Mouse (Mus musculus) gastrocnemius, adult 8-10 months (tissue): ENCODE data around the gene Ebp. TPM values are rescaled to one million over a fixed set of nuclear protein-coding genes. Genes with fewer than 3 reads are reported as not detected.

Source experiments
- total RNA-seq, 4 experiments: library from RNA; stranded (reverse); gene quantifications; 2 replicates each; pipeline ENCODE4 v1.2.4; 2022

Gene Ebp
- total RNA-seq, 4 experiments from 2014 or later = 5.4 to 8.3 (median 7.0) TPM

Other genes with a start within 250 kb of the Ebp start
- gene Hdac6, start 245.6 kb downstream of the Ebp start, total RNA-seq = 1 to 10 TPM; 3.8 to 6.2 (median 4.2) TPM
- gene Gata1, start 215.4 kb downstream of the Ebp start, total RNA-seq = under 1 TPM in 1 of 4 experiments, not detected in 3; 0.13 TPM
- gene Glod5, start 175.0 kb downstream of the Ebp start, total RNA-seq = not detected
- gene Suv39h1, start 118.8 kb downstream of the Ebp start, total RNA-seq = 1 to 10 TPM; 3.5 to 5.0 (median 4.3) TPM
- under 1 TPM; 0.15 to 0.54 (median 0.45) TPM for gene Was, start 103.0 kb downstream of the Ebp start, total RNA-seq
- 10 to 100 TPM in 2 of 4 experiments, 1 to 10 TPM in 2; 8.7 to 10.4 (median 9.6) TPM for gene Wdr13, start 60.6 kb downstream of the Ebp start, total RNA-seq
- 100 to 1,000 TPM in 1 of 4 experiments, 10 to 100 TPM in 3; 45.7 to 121 (median 61.8) TPM for gene Rbm3, start 47.6 kb downstream of the Ebp start, total RNA-seq
- gene Tbc1d25, start 17.3 kb downstream of the Ebp start, total RNA-seq = 1 to 10 TPM; 2.3 to 3.6 (median 3.0) TPM
- 1 to 10 TPM; 3.3 to 5.1 (median 4.2) TPM for gene Porcn, start 13.0 kb upstream of the Ebp start, total RNA-seq
- 10 to 100 TPM; 11.9 to 15.5 (median 14.0) TPM for gene Ftsj1, start 58.9 kb upstream of the Ebp start, total RNA-seq
- gene Slc38a5, start 77.6 kb upstream of the Ebp start, total RNA-seq = not detected
- gene Ssxb10, start 133.9 kb upstream of the Ebp start, total RNA-seq = not detected
- gene Ssxb9, start 173.5 kb upstream of the Ebp start, total RNA-seq = not detected
- gene Ssxb1, start 219.8 kb upstream of the Ebp start, total RNA-seq = not detected